Mouse (Mus musculus) liver, embryonic 12.5 days (tissue): Measurements from ENCODE around the gene Btbd35f29. TPM values are rescaled to one million over a fixed set of nuclear protein-coding genes. Genes with fewer than 3 reads are reported as not detected.
"Not testable (repeated sequence)": the region's sequence is repeated elsewhere in the genome, so short reads cannot be mapped to it uniquely, and the experiment has no call there.

Experiments
- ATAC-seq: fragments of 200-750 bp; cut with Nextera tagmentation; 2 replicates; pipeline ENCODE4 v1.8.0; 2017; ENCODE audit warnings: moderate number of reproducible peaks, mild to moderate bottlenecking, moderate library complexity
- H3K27ac ChIP-seq: fragments of 300-500 bp; sonication (generic); 2 replicates; pipeline ENCODE4 v1.5.1; 2016; ENCODE audit warnings: mild to moderate bottlenecking
- H3K27me3 ChIP-seq: fragments of 300-500 bp; sonication (generic); replicated peaks from 2 replicates; pipeline ENCODE4 v1.6.1; 2016; ENCODE audit warnings: mild to moderate bottlenecking, moderate library complexity
- H3K36me3 ChIP-seq: fragments of 300-500 bp; sonication (generic); 2 replicates; pipeline ENCODE4 v1.6.1; 2016; ENCODE audit warnings: mild to moderate bottlenecking, moderate library complexity
- H3K4me1 ChIP-seq: fragments of 300-500 bp; sonication (generic); 2 replicates; pipeline ENCODE4 v1.6.1; 2016
- H3K4me2 ChIP-seq: fragments of 300-500 bp; sonication (generic); 2 replicates; pipeline ENCODE4 v1.6.1; 2016; ENCODE audit warnings: mild to moderate bottlenecking, moderate library complexity
- H3K4me3 ChIP-seq: fragments of 300-500 bp; sonication (generic); 2 replicates; pipeline ENCODE4 v1.5.1; 2016; ENCODE audit warnings: mild to moderate bottlenecking, moderate library complexity
- H3K9ac ChIP-seq: fragments of 300-500 bp; sonication (generic); 2 replicates; pipeline ENCODE4 v1.6.1; 2016; ENCODE audit warnings: mild to moderate bottlenecking, moderate library complexity
- H3K9me3 ChIP-seq: fragments of 300-500 bp; sonication (generic); replicated peaks from 2 replicates; pipeline ENCODE4 v1.6.1; 2016; ENCODE audit warnings: mild to moderate bottlenecking, moderate library complexity
- whole genome bisulfite sequencing: fragments of 180-500 bp; shearing (Covaris S2); methylation state at CpG from one replicate; pipeline ENCODE4 v1.1.7; 2016; ENCODE audit not compliant: insufficient replicate concordance; 5-methylcytosine and 5-hydroxymethylcytosine counted together
- polyA plus RNA-seq: library from polyadenylated mRNA; unstranded; fragments of >200 nt; fragmentation: Nextera tagmentation; extraction: Ambion mirVana; gene quantifications from 2 replicates; pipeline ENCODE4 v1.2.1, GENCODE M21; 2016

Btbd35f29 gene
- not detected in 2 replicates for polyA plus RNA-seq

DNA sequence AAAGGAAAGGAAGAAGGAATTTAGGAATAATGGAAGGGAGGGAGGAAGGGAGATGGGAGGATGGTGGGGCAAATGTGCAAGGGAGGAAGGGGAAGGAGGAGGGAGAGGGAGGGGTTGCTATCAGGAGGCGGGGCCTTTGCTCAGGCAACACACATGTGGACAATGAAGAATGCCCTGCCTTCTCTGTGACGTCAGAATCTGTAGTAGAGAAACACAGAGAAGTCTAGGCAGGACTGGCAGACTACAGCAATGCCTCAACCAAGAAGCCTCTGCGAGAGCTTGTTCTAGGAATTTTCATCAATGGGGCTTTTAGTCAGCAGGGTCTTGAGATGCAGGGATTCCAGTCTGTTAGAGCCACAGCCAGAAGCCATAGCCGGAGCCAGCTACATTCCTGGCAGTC lies at the start of gene Btbd35f29:
TSS of gene Btbd35f29 (plus strand) at position 301 of the 400 bp plus-strand sequence.
- H3K4me3 ChIP-seq, H3K36me3 ChIP-seq, H3K4me1 ChIP-seq, H3K9me3 ChIP-seq, H3K9ac ChIP-seq, H3K27me3 ChIP-seq, H3K4me2 ChIP-seq, ATAC-seq, H3K27ac ChIP-seq: not testable (repeated sequence)
- WGBS, result no CpG with 5 or more reads among the region's 4 CpGs

DNA sequence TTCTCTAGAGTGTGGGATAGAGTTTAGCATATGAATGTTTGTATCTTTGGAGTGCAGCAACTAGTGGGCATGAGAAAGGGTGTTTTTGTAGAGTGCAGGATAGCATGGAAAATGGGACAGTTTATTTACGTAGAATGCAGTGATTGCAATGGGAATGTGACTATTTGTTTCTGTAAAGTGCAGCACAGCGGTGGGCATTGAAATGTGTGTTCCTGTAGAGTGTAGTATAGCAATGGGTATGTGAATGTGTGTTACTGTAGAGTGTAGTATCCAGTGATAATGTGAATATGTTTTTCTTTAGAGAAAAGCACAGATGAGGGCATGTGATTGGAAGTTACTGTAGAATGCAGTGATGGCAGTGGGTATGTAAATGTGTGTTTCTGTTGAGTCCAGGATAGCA lies 23.9 kb downstream of the Btbd35f29 start:
- WGBS, result 60% methylated on average over 2 of the region's 2 CpGs
- H3K4me1 ChIP-seq, ATAC-seq, H3K4me2 ChIP-seq, H3K4me3 ChIP-seq, H3K27ac ChIP-seq, H3K27me3 ChIP-seq, H3K36me3 ChIP-seq, H3K9ac ChIP-seq, H3K9me3 ChIP-seq: not testable (repeated sequence)

DNA sequence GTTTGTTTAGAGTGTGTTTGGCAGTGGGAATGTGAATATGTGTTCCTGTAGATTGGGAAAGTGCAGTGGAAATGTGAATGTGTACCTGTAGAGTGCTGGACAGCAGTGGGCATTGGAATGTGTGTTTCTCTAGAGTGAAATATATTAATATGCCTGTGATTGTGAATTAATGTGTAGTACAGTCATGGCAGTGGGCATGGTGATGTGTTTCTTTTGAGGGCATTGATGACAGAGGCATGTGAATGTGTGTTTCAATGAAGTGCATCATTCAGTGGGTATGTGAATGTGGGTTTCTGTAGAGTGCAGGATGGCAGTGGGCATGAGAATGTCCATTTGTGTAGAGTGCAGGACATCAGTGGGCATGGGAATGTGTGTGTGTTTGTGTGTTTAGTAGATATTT lies 27.7 kb downstream of the Btbd35f29 start:
- not testable (repeated sequence) for H3K4me3 ChIP-seq, H3K9me3 ChIP-seq, H3K9ac ChIP-seq, H3K27ac ChIP-seq, H3K4me1 ChIP-seq, H3K27me3 ChIP-seq, H3K4me2 ChIP-seq, ATAC-seq, H3K36me3 ChIP-seq

DNA sequence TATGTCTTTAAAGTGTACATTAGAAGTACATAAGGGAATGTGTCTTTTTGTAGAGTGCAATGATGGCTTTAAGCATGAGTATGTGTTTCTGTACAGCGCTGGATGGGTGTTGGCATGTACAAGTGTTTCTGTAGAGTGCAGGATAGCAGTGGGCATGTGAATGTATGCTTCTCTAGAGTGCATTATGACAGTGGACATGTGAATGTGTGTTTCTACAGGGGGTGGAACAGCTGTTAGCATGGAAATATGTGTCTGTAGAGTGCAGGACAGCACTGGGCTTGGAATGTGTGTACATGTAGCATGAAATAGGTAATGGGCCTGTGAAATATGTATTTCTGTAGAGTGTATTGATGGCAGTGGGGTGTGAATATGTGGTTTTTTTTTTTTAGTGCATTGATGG lies 28.4 kb downstream of the Btbd35f29 start:
- H3K4me3 ChIP-seq, H3K9me3 ChIP-seq, H3K27ac ChIP-seq, ATAC-seq, H3K4me2 ChIP-seq, H3K9ac ChIP-seq, H3K4me1 ChIP-seq, H3K27me3 ChIP-seq, H3K36me3 ChIP-seq: not testable (repeated sequence)
- WGBS, result 59% methylated on average over 1 of the region's 1 CpGs

DNA sequence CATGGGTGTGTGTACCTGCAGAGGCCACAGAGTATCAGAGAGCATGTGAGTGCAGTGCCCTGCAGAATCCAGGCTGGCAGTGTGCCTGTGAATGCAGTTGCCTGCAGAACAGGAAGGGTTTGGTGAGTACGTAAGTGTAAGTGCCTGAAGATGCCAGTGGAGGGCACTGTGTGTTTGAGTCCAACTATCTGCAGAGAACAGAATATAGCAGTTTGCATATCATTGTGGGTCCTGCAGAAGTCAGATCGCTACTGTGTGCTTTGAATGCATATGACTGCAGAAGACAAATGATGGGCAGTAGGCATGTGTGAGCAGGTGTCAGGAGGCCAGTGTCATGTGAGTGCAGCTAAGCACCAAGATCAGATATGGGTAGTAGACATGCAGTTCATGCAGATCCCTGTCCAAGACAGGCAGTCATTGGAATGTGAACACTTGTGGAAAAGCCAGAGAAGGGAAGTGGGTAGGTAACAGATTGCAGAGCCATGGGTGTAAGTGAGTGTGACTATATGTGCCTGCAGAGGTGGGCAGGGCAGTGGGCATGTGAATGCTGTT lies 41.1 kb downstream of the Btbd35f29 start:
- not testable (repeated sequence) for H3K27me3 ChIP-seq, H3K9ac ChIP-seq, H3K27ac ChIP-seq, ATAC-seq, H3K4me2 ChIP-seq, H3K4me3 ChIP-seq, H3K4me1 ChIP-seq, H3K36me3 ChIP-seq
- WGBS, result 59% methylated on average over 2 of the region's 2 CpGs
- peaks cover 28% of the 10 kb centered on the region for H3K9me3 ChIP-seq

DNA sequence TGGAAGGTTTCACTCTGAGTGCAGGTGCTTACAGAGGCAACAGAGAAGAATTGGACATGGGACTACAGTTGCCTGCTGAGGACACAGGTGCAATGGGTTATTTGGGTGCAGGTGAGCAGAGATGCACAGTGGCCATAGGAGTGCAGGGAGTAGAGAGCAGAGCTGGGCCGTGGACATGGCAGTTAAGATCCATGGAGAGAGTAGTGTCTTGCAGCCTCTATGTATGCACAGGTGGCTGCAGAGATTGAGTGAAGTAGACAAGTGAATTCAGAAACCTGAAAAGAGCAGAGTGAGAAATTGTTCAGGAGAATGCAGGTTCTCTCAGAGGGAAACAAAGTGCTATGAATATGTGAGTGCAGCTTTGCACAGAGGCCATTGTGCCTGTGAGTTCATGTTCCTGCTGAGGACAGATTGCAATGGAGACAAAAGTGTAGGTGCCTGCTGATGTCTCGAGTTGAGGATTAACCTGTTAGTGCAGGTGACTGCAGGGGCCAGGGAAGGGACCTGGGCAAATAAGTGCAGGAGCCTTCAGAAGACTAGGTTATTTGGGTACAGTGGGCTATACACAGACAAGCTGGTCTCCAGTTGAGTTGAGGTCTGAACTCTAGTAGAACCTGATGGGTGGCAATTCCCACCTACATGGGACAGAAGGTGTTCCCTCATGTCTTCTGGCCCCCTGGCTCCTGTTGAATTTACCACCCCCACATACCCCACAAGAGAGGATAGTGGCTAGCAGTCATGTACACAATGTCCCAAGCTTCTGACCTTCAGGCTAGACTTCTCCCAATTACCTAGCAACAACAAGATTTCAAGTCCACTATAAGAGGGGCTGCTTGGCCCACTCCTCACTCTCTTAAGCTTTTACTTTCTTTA lies 42.2 kb downstream of the Btbd35f29 start:
- ATAC-seq, H3K4me2 ChIP-seq, H3K27ac ChIP-seq, H3K36me3 ChIP-seq, H3K9ac ChIP-seq, H3K4me3 ChIP-seq, H3K4me1 ChIP-seq, H3K27me3 ChIP-seq: not testable (repeated sequence)
- H3K9me3 ChIP-seq, result peaks cover 28% of the 10 kb centered on the region
- 45% methylated on average over 2 of the region's 2 CpGs for WGBS

DNA sequence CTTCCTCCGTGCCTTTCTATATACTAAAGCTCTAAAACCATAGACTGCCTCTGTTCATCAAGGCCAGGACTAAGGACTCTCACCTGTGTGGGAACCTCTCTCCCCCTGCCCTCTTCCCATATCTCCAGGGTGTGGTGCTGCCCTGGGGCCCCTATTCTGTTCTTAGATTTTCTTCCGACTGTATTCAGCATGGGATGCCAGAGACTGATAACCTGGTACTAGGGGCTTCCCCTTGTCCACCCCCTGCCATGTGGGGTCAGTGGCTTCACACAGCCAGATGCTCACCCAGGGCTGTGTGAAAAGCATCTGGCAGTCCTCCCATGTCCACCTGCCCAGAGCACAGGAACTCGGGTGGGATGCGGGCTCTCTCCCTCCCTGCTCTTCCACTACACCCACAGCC lies 43.1 kb downstream of the Btbd35f29 start:
- not testable (repeated sequence) for H3K27me3 ChIP-seq, ATAC-seq, H3K4me2 ChIP-seq, H3K36me3 ChIP-seq, H3K4me3 ChIP-seq, H3K4me1 ChIP-seq, H3K9ac ChIP-seq, H3K27ac ChIP-seq
- WGBS, result 74% methylated on average over 4 of the region's 4 CpGs
- peaks cover 32% of the 10 kb centered on the region for H3K9me3 ChIP-seq

DNA sequence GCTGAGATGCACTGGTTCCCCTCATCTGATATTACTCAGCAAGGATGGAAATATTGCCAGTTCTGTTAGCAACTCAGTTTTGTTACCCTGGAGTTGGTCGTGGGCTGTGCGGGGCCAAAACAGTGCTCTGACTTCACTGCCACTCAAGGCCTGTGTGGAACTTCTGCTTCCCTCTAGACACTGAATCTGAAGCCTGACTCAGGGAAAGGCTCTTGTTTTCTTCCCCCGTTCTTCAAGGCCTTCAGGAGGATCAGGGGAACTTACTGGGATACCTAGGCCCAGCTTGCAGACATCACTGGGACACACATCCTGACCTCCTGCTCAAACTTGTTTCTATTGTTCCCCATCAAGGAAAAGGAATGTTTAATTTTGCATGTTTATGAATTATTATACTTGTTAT lies 45.2 kb downstream of the Btbd35f29 start:
- 67% methylated on average over 3 of the region's 3 CpGs for WGBS
- not testable (repeated sequence) for H3K4me3 ChIP-seq, H3K27ac ChIP-seq, ATAC-seq, H3K4me1 ChIP-seq, H3K36me3 ChIP-seq, H3K4me2 ChIP-seq, H3K27me3 ChIP-seq, H3K9ac ChIP-seq
- H3K9me3 ChIP-seq, result peaks cover 32% of the 10 kb centered on the region

DNA sequence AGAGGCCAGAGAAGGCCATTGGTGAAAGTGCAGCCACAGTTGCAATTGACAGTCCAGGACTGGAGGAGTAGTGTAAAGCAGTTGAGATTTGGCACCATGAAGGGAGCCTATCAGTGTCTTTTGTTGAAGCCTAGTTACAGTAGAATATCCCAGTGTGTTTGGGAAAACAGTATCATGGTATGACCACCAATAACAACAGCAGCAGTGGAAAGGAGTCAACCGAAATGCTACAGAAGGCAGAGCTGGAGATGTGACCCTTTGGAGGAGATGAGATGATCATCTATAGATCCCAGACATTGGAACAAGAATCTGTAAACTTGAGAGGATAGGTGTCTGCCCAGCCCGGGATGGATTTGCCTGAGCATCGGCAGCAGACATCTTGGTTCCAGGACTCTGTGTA lies 47.7 kb downstream of the Btbd35f29 start:
- H3K4me3 ChIP-seq, H3K4me2 ChIP-seq, H3K36me3 ChIP-seq, H3K27ac ChIP-seq, H3K9ac ChIP-seq, H3K4me1 ChIP-seq, H3K27me3 ChIP-seq, ATAC-seq: not testable (repeated sequence)
- 73% methylated on average over 3 of the region's 3 CpGs for WGBS
- H3K9me3 ChIP-seq, result peaks cover 20% of the 10 kb centered on the region; the same call in 1 of the 2 replicates

Other genes with a start within 250 kb of the Btbd35f29 start
- not detected in 2 replicates for gene Spin2f, start 136.2 kb downstream of the Btbd35f29 start, polyA plus RNA-seq
- gene Btbd35f26, start 218.8 kb downstream of the Btbd35f29 start, polyA plus RNA-seq, result not detected in 2 replicates